ENCODE assay signal across 16 mouse cellular contexts in genomic region chr11:62612604-62613003, GRCm38 (mm10). TPM values are rescaled to one million over a fixed set of nuclear protein-coding genes. Genes with fewer than 3 reads are reported as not detected.
DNase-seq lines count a peak whose midpoint lies in the region; ATAC-seq and TF ChIP-seq lines count a peak whose summit lies in the region.
"Had no signal": no experiment of that assay in that cellular context is flagged by ENCODE, and none has a peak within 500 bp of the region (broad histone marks: within the 10 kb centered on the region; RNA-seq: fewer than 3 reads in every experiment).

No protein-coding gene starts in this region.

- peak overlapping the region; percentile 12; the same call in 1 of the 2 replicates for H3K9ac ChIP-seq in forebrain, embryonic 12.5 days
- peak overlapping the region; percentile 56 for H3K9ac ChIP-seq in hindbrain, embryonic 14.5 days
- peak overlapping the region; percentile 42 for H3K9ac ChIP-seq in midbrain, embryonic 14.5 days (replicated peaks; ENCODE audit: low read length)

- H3K4me1 ChIP-seq in forebrain, embryonic 12.5 days = peaks cover 25% of the 10 kb centered on the region
- peaks cover 30% of the 10 kb centered on the region for H3K4me1 ChIP-seq in hindbrain, embryonic 14.5 days (replicated peaks; ENCODE audit: control insufficient read depth, insufficient read depth, low read length)
- peaks cover 29% of the 10 kb centered on the region for H3K4me1 ChIP-seq in midbrain, embryonic 14.5 days (ENCODE audit: control insufficient read depth, insufficient read depth, low read length)

- no peak overlapping the region for H3K4me2 ChIP-seq in forebrain, embryonic 12.5 days
- H3K4me2 ChIP-seq in hindbrain, embryonic 14.5 days (replicated peaks) = peak overlapping the region; percentile 57
- peak overlapping the region; percentile 57 for H3K4me2 ChIP-seq in midbrain, embryonic 14.5 days (ENCODE audit: low read length)

- no peak overlapping the region for H3K4me3 ChIP-seq in forebrain, embryonic 12.5 days (replicated peaks)
- H3K4me3 ChIP-seq in hindbrain, embryonic 14.5 days (replicated peaks; ENCODE audit: low read length) = no peak overlapping the region
- H3K4me3 ChIP-seq in midbrain, embryonic 14.5 days (replicated peaks; ENCODE audit: low read depth, low read length) = 0 out of 2 replicates have a peak overlapping the region, but pooled peaks have one; percentile 25
- H3K4me3 ChIP-seq: heart, adult 2 months; intestine, embryonic 15.5 days had no signal

- no peak for ATAC-seq in forebrain, embryonic 12.5 days (ENCODE audit: low FRiP score)
- ATAC-seq in hindbrain, embryonic 14.5 days (ENCODE audit: low FRiP score) = no peak
- ATAC-seq in midbrain, embryonic 14.5 days (ENCODE audit: low FRiP score, low TSS enrichment) = no peak

- peak; percentile 66 for DNase-seq in brain, embryonic 14.5 days (ENCODE audit: low read depth)
- DNase-seq in hindbrain, embryonic 14.5 days (ENCODE audit: low spot score) = no peak
- DNase-seq in midbrain, embryonic 14.5 days = peak; percentile 53
- DNase-seq in urinary bladder, postnatal 10 days (ENCODE audit: low spot score) = no peak
- DNase-seq in urinary bladder, adult 2 months (ENCODE audit: low spot score) = no peak
- DNase-seq in cerebellum, postnatal 4 days (ENCODE audit: low spot score in 2 of 2) = no peak
- DNase-seq in adrenal gland, adult 18-20 months (ENCODE audit: low spot score in 2 of 2) = no peak
- DNase-seq: adrenal gland, adult 8-10 months; cerebellum, postnatal 14 days; heart, adult 2 months; kidney, postnatal 10 days; lung, adult 18-20 months; spleen, adult 18-20 months; thymus, postnatal 4 days had no signal

- H3K36me3 ChIP-seq in forebrain, embryonic 12.5 days (replicated peaks) = peaks cover 36% of the 10 kb centered on the region
- peaks cover 20% of the 10 kb centered on the region for H3K36me3 ChIP-seq in hindbrain, embryonic 14.5 days (replicated peaks; ENCODE audit: control insufficient read depth, insufficient read depth)
- peaks cover 19% of the 10 kb centered on the region for H3K36me3 ChIP-seq in midbrain, embryonic 14.5 days (ENCODE audit: control insufficient read depth, insufficient read depth, low read length)

- no peaks in the 10 kb centered on the region for H3K27me3 ChIP-seq in forebrain, embryonic 12.5 days
- H3K27me3 ChIP-seq in hindbrain, embryonic 14.5 days (ENCODE audit: control insufficient read depth, insufficient read depth, low read length) = no peaks in the 10 kb centered on the region
- H3K27me3 ChIP-seq in midbrain, embryonic 14.5 days (ENCODE audit: control insufficient read depth, insufficient read depth, low read length) = no peaks in the 10 kb centered on the region
- H3K27me3 ChIP-seq: intestine, embryonic 15.5 days had no signal

- no peak for TF ChIP-seq POLR2A in brain, embryonic 14.5 days (IDR thresholded peaks at IDR 0.05; ENCODE audit: borderline replicate concordance, extremely low read depth, insufficient read depth, insufficient read length, poor library complexity, severe bottlenecking)

- TF ChIP-seq CTCF in brain, embryonic 14.5 days (IDR thresholded peaks at IDR 0.05; ENCODE audit: borderline replicate concordance, extremely low read depth, insufficient read depth, insufficient read length) = no peak

- no peaks in the 10 kb centered on the region for H3K9me3 ChIP-seq in forebrain, embryonic 12.5 days
- no peaks in the 10 kb centered on the region for H3K9me3 ChIP-seq in hindbrain, embryonic 14.5 days (ENCODE audit: control insufficient read depth, low read length)
- H3K9me3 ChIP-seq in midbrain, embryonic 14.5 days (ENCODE audit: control insufficient read depth, low read length) = no peaks in the 10 kb centered on the region
- H3K9me3 ChIP-seq: intestine, embryonic 15.5 days had no signal

- WGBS in forebrain, embryonic 12.5 days = 67% methylated on average over 10 of the region's 10 CpGs
- WGBS in hindbrain, embryonic 14.5 days = 36% methylated on average over 10 of the region's 10 CpGs
- 37% methylated on average over 10 of the region's 10 CpGs for WGBS in midbrain, embryonic 14.5 days

- peak overlapping the region; percentile 51 for H3K27ac ChIP-seq in forebrain, embryonic 12.5 days
- H3K27ac ChIP-seq in hindbrain, embryonic 14.5 days = peak overlapping the region; percentile 94
- peak overlapping the region; percentile 88 for H3K27ac ChIP-seq in midbrain, embryonic 14.5 days (replicated peaks; ENCODE audit: low read depth, low read length)
- H3K27ac ChIP-seq: heart, adult 2 months; intestine, embryonic 15.5 days had no signal

RNA-seq across cellular contexts. Expression of gene Lrrc75a, which starts 35.7 kb away (rescaled TPM):
- polyA plus RNA-seq in brain, embryonic 14.5 days (2012; rRNA removed) = 19.9 and 23.4 TPM in 2 replicates
- polyA plus RNA-seq in forebrain, embryonic 12.5 days (2016; fragmentation: Nextera tagmentation; extraction: Ambion mirVana) = 12.6 and 15.1 TPM in 2 replicates
- 10.5 and 12.6 TPM in 2 replicates for polyA plus RNA-seq in hindbrain, embryonic 14.5 days (2014; fragmentation: Nextera tagmentation; extraction: Ambion mirVana)
- polyA plus RNA-seq in midbrain, embryonic 14.5 days (2014; fragmentation: Nextera tagmentation; extraction: Ambion mirVana) = 11.1 and 13.1 TPM in 2 replicates
- 14.0 and 15.4 TPM in 2 replicates for polyA plus RNA-seq in urinary bladder, adult 2 months (2012; rRNA removed)
- 10 to 100 TPM; 13.9 to 23.5 TPM for total RNA-seq in adrenal gland, adult 18-20 months (2021)

RNA-seq across cellular contexts. Expression of gene Mmgt2, which starts 35.9 kb away (rescaled TPM):
- 29.0 and 35.4 TPM in 2 replicates for polyA plus RNA-seq in brain, embryonic 14.5 days (2012; rRNA removed)
- polyA plus RNA-seq in forebrain, embryonic 12.5 days (2016; fragmentation: Nextera tagmentation; extraction: Ambion mirVana) = 36.8 and 38.1 TPM in 2 replicates
- 21.0 and 33.4 TPM in 2 replicates for polyA plus RNA-seq in hindbrain, embryonic 14.5 days (2014; fragmentation: Nextera tagmentation; extraction: Ambion mirVana)
- polyA plus RNA-seq in midbrain, embryonic 14.5 days (2014; fragmentation: Nextera tagmentation; extraction: Ambion mirVana) = 21.6 TPM in 2 replicates
- 73.5 and 89.4 TPM in 2 replicates for polyA plus RNA-seq in urinary bladder, adult 2 months (2012; rRNA removed)
- 10 to 100 TPM; 26.5 to 36.7 TPM for total RNA-seq in adrenal gland, adult 18-20 months (2021)

RNA-seq across cellular contexts. Expression of gene Trpv2, which starts 38.3 kb away (rescaled TPM):
- polyA plus RNA-seq in brain, embryonic 14.5 days (2012; rRNA removed) = 20.5 and 26.3 TPM in 2 replicates
- 6.4 and 7.3 TPM in 2 replicates for polyA plus RNA-seq in forebrain, embryonic 12.5 days (2016; fragmentation: Nextera tagmentation; extraction: Ambion mirVana)
- polyA plus RNA-seq in hindbrain, embryonic 14.5 days (2014; fragmentation: Nextera tagmentation; extraction: Ambion mirVana) = 22.6 and 28.2 TPM in 2 replicates
- 26.4 and 28.0 TPM in 2 replicates for polyA plus RNA-seq in midbrain, embryonic 14.5 days (2014; fragmentation: Nextera tagmentation; extraction: Ambion mirVana)
- polyA plus RNA-seq in urinary bladder, adult 2 months (2012; rRNA removed) = 52.6 and 62.0 TPM in 2 replicates
- total RNA-seq in adrenal gland, adult 18-20 months (2021) = 1 to 10 TPM; 3.4 to 7.2 TPM

Comparison
In these comparisons a context has a peak if more than half of its experiments do, and no peak if none do; other contexts are left out.
1. DNase-seq: peak in brain, embryonic 14.5 days (single experiment) and midbrain, embryonic 14.5 days (single experiment); none in hindbrain, embryonic 14.5 days (single experiment), urinary bladder, postnatal 10 days (single experiment), urinary bladder, adult 2 months (single experiment), cerebellum, postnatal 4 days (0 of 2) and adrenal gland, adult 18-20 months (0 of 2).
2. Peak in every context shown above with its lines, with median percentiles within 50 percentile points of each other: H3K27ac ChIP-seq and H3K9ac ChIP-seq.